Mouse (Mus musculus): Measurements from ENCODE around the gene Cyp2b10.

GRCm38 (mm10) chr7:25902061-25902690 lies 4.8 kb downstream of the Cyp2b10 start:
- TF ChIP-seq POLR2A (IDR thresholded peaks at IDR 0.05; ENCODE audit: low read depth, low read length) (no peak), CTCF (conservative IDR thresholded peaks at IDR 0.05; ENCODE audit: insufficient read depth, insufficient read length, low read depth, low read length) (no peak)

Data from kidney, adult 2 months (tissue).